19 mouse cellular contexts compared by ENCODE assay signal in genomic region chr9:17227091-17227481, GRCm38 (mm10).
"Had no signal": no experiment of that assay in that cellular context is flagged by ENCODE, and none has a peak within 500 bp of the region (broad histone marks: within the 10 kb centered on the region; RNA-seq: fewer than 3 reads in every experiment).

No protein-coding gene starts in this region.

- H3K4me1 ChIP-seq: midbrain, embryonic 10.5 days; midbrain, embryonic 12.5 days; neural tube, embryonic 13.5 days; neural tube, embryonic 15.5 days had no signal

- H3K4me2 ChIP-seq: lung, embryonic 14.5 days; midbrain, embryonic 12.5 days; neural tube, embryonic 13.5 days; neural tube, embryonic 15.5 days had no signal

- H3K27me3 ChIP-seq: midbrain, embryonic 12.5 days; neural tube, embryonic 13.5 days; neural tube, embryonic 15.5 days had no signal

- H3K27ac ChIP-seq: midbrain, embryonic 10.5 days; midbrain, embryonic 12.5 days; neural tube, embryonic 13.5 days; neural tube, embryonic 15.5 days had no signal

- H3K9ac ChIP-seq: lung, embryonic 14.5 days; midbrain, embryonic 12.5 days; neural tube, embryonic 13.5 days; neural tube, embryonic 15.5 days had no signal

- ATAC-seq: midbrain, embryonic 16.5 days had no signal

- H3K4me3 ChIP-seq: midbrain, embryonic 10.5 days; midbrain, embryonic 12.5 days; myocyte; neural tube, embryonic 13.5 days; neural tube, embryonic 15.5 days had no signal

- H3K9me3 ChIP-seq: midbrain, embryonic 10.5 days; midbrain, embryonic 12.5 days; neural tube, embryonic 13.5 days; neural tube, embryonic 15.5 days had no signal

- DNase-seq: lung, adult 18-20 months; lung, embryonic 14.5 days; lung, postnatal 10 days; lung, postnatal 4 days; midbrain, embryonic 14.5 days; retina, postnatal 1 day; right cerebral cortex, adult 18-20 months; right cerebral cortex, postnatal 25 days; right cerebral cortex, postnatal 4 days; spleen, adult 18-20 months; thymus, adult 18-20 months; thymus, postnatal 14 days; thymus, postnatal 36 days had no signal

- H3K36me3 ChIP-seq: midbrain, embryonic 10.5 days; midbrain, embryonic 12.5 days; neural tube, embryonic 13.5 days; neural tube, embryonic 15.5 days had no signal
